Mouse (Mus musculus) lung, postnatal 0 days (tissue): ENCODE results near the gene Ubash3b.

Experiments
- CTCF ChIP-seq: IDR thresholded peaks from 2 replicates; pipeline ENCODE4 v1.5.1; 2016; ENCODE audit warnings: antibody characterized with exemption, mild to moderate bottlenecking
- EP300 ChIP-seq: IDR thresholded peaks from 2 replicates; pipeline ENCODE4 v1.6.1; 2016; ENCODE audit warnings: antibody characterized with exemption, mild to moderate bottlenecking, control low read depth

GRCm38 (mm10) chr9:41122390-41123110 lies 38.9 kb downstream of the Ubash3b start:
- TF ChIP-seq EP300 (no peak), CTCF (no peak)
